Mouse (Mus musculus): ENCODE measurements at regions not wholly inside any gene's neighbourhood (a gene's known extent, or its start where the extent isn't known, plus 50 kb on each side); places are given as distances from the start of the nearest gene placed in this dataset.
A peak's percentile ranks its signal among the peaks of the same experiment; 100 is the strongest.

DNA sequence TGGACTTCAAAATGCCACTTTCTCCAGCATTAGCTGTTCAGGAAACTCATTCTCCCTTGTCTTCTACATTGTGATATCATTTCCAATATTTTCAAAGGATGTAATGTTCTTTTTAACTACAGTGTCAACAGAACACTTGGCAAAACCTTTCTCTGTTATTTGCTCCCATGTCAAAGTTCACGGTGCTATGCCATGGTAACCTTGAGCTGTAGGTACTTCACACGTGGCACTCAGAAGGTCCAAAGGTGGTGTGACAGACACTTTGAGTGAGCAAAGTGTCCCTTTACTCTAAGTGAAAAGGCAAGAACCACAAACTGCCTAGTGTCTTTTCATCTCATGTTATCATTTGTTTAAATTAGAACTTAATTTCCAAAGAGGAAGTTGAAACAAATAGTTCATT lies 53.3 kb upstream of the Tram2 start:
- Histone ChIP-seq H3K27me3 (no peaks in the 10 kb centered on the region), H3K4me3 (no peak overlapping the region), H3K4me2 (no peak overlapping the region), H3K9ac (no peak overlapping the region), H3K36me3 (no peaks in the 10 kb centered on the region), H3K4me1 (replicated peaks) (no peaks in the 10 kb centered on the region), H3K27ac (no peak overlapping the region), H3K9me3 (no peaks in the 10 kb centered on the region)
- no peak for ATAC-seq (ENCODE audit: low FRiP score)
- 82% methylated on average over 2 of the region's 2 CpGs for WGBS

DNA sequence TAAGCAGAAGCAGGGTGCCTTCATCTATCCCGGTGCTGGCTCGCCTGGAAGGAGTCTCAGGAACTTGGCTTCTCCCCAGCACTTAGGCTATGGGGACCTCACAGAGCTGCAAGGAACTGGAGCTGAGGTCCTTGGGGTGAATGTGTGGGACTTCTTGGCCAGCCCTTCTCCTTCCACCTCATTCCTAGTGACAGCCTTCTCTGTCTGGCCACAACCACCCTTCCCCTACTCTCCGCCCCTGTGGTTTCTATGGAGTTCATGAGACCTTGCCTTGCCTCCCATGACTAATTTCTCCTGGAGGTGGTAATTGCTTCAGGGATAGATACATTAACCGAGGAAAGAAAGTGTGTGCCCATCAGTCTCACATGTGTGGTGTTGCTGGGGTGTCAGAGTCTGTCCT lies 67.9 kb upstream of the Tram2 start:
- Histone ChIP-seq H3K4me1 (replicated peaks) (no peaks in the 10 kb centered on the region), H3K9me3 (no peaks in the 10 kb centered on the region), H3K9ac (no peak overlapping the region), H3K27me3 (no peaks in the 10 kb centered on the region), H3K4me3 (no peak overlapping the region), H3K4me2 (no peak overlapping the region), H3K36me3 (no peaks in the 10 kb centered on the region), H3K27ac (no peak overlapping the region)
- 77% methylated on average over 4 of the region's 4 CpGs for WGBS
- ATAC-seq (ENCODE audit: low FRiP score): no peak

DNA sequence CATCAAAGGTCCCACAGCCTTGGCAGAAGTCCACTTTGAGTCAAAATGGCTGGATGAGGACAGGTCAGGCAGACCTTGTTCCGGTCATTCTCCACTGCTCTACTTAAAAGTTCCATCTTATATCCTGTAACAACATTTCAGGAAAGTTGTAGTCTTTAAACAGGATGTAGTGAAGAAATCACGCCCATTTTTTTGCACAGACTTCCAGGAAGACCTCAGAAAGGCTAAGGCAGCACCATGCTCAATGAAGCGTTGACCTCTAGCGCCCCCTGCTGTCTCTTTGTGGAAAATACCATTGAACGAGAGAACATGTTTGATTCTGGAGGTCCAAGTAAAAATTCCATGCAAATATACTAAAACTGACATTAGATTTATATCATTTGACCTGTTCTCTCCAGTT lies 56.6 kb upstream of the Tmem14a start:
- 20% methylated on average over 5 of the region's 5 CpGs for WGBS
- peaks cover 5% of the 10 kb centered on the region for H3K4me1 ChIP-seq (replicated peaks)
- 0 out of 2 replicates have a peak, but pooled peaks have one; percentile 25 for ATAC-seq (ENCODE audit: low FRiP score)

DNA sequence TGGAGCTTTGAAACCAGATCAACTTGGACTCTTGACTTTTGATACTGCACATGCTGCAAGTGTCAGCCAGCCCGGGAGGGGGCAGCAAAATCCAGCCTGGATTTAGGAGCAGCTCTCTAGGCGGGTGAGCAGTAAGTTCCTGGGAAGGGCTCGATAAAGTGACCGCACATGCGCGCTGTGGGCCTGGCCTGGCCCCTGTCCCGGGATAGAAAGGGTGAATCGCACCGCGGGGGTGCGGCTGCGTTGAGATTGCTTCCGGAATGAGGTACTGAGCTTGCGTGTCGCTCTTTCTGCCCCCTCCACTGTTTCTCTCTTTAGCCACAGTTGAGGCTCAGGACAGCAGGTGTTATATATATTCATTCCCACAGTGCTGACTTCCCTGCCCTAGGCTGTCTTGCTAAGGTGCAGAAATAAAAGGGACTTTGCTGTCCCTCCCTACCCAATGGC lies 52.1 kb upstream of the Tmem14a start:
- H3K4me3 ChIP-seq: peak overlapping the region; percentile 45
- H3K4me2 ChIP-seq: peak overlapping the region; percentile 75
- WGBS: under 1% methylated on average over 15 of the region's 15 CpGs
- no peaks in the 10 kb centered on the region for H3K9me3 ChIP-seq
- H3K27ac ChIP-seq: peak overlapping the region; percentile 13; the same call in 1 of the 2 replicates
- ATAC-seq (ENCODE audit: low FRiP score): peak; percentile 99
- H3K4me1 ChIP-seq (replicated peaks): peaks cover 9% of the 10 kb centered on the region
- H3K27me3 ChIP-seq: peaks cover 10% of the 10 kb centered on the region; the same call in 1 of the 2 replicates
- H3K9ac ChIP-seq: peak overlapping the region; percentile 68
- no peaks in the 10 kb centered on the region for H3K36me3 ChIP-seq

More for the DNA sequence above, 56.6 kb upstream of the Tmem14a start:
- Histone ChIP-seq H3K27ac (no peak overlapping the region), H3K27me3 (peaks cover 10% of the 10 kb centered on the region; the same call in 1 of the 2 replicates), H3K9ac (no peak overlapping the region), H3K4me3 (no peak overlapping the region), H3K9me3 (no peaks in the 10 kb centered on the region), H3K36me3 (no peaks in the 10 kb centered on the region), H3K4me2 (no peak overlapping the region)

DNA sequence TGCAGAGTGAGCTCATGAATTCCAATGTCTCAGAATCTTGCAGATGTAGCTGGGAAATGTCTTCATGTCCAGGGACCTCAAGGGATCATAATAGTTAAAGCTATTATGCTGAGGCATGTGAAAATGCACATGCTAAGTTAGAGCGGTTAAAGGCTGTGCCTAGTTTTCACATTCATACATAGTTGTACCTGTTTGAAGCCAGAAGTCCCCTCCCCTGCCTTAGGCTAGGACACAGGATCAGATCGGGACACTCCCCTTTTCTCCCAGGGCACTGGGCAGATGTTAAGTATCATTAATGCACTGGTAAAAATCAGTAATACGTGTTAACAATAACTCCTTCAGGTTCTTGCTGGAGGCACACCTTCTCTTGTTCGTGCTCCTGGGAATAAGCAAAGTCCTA lies 51.6 kb upstream of the Tmem14a start:
- peak overlapping the region; percentile 45 for H3K4me3 ChIP-seq
- peaks cover 10% of the 10 kb centered on the region; the same call in 1 of the 2 replicates for H3K27me3 ChIP-seq
- peak; percentile 67; the same call in 1 of the 2 replicates for ATAC-seq (ENCODE audit: low FRiP score)
- no peaks in the 10 kb centered on the region for H3K9me3 ChIP-seq
- WGBS: 70% methylated on average over 4 of the region's 4 CpGs
- peak overlapping the region; percentile 75 for H3K4me2 ChIP-seq
- H3K36me3 ChIP-seq: no peaks in the 10 kb centered on the region
- peaks cover 9% of the 10 kb centered on the region for H3K4me1 ChIP-seq (replicated peaks)
- H3K27ac ChIP-seq: peak overlapping the region; percentile 13; the same call in 1 of the 2 replicates
- peak overlapping the region; percentile 68 for H3K9ac ChIP-seq
